Mouse (Mus musculus) spleen, postnatal 14 days (tissue): ENCODE data around the gene Ccdc12.
"Not testable (repeated sequence)": the region's sequence is repeated elsewhere in the genome, so short reads cannot be mapped to it uniquely, and the experiment has no call there.

Experiments
- DNase-seq, 2 experiments: peaks; one replicate each; pipeline ENCODE4 v3.0.0; 2021 to 2022; ENCODE audit warnings: low spot score in 2 of 2

Gene Ccdc12

GRCm38 (mm10) chr9:110673107-110673752 lies 16.9 kb downstream of the Ccdc12 start:
- no peak for DNase-seq

GRCm38 (mm10) chr9:110676492-110676911 lies 20.2 kb downstream of the Ccdc12 start:
- DNase-seq: no peak

GRCm38 (mm10) chr9:110678886-110679285 lies 22.6 kb downstream of the Ccdc12 start:
- DNase-seq: no peak

- DNase-seq: no peak
Observed at GRCm38 (mm10) chr9:110680736-110681507, 24.6 kb downstream of the Ccdc12 start.

GRCm38 (mm10) chr9:110681817-110682216 lies 25.5 kb downstream of the Ccdc12 start:
- no peak for DNase-seq

- no peak for DNase-seq
Observed at GRCm38 (mm10) chr9:110682255-110682654, 26.0 kb downstream of the Ccdc12 start.

- not testable (repeated sequence) for DNase-seq
Observed at GRCm38 (mm10) chr9:110682697-110683096, 26.4 kb downstream of the Ccdc12 start.

- no peak for DNase-seq
Observed at GRCm38 (mm10) chr9:110683574-110684099, 27.3 kb downstream of the Ccdc12 start.

GRCm38 (mm10) chr9:110684100-110684831 lies 28.0 kb downstream of the Ccdc12 start:
- no peak for DNase-seq

GRCm38 (mm10) chr9:110685187-110685586 lies 28.9 kb downstream of the Ccdc12 start:
- DNase-seq: no peak

GRCm38 (mm10) chr9:110685591-110685990 lies 29.3 kb downstream of the Ccdc12 start:
- DNase-seq: no peak

GRCm38 (mm10) chr9:110686472-110686871 lies 30.2 kb downstream of the Ccdc12 start:
- no peak for DNase-seq

GRCm38 (mm10) chr9:110687061-110687460 lies 30.8 kb downstream of the Ccdc12 start:
- no peak for DNase-seq

- no peak for DNase-seq
Observed at GRCm38 (mm10) chr9:110687846-110688245, 31.5 kb downstream of the Ccdc12 start.

GRCm38 (mm10) chr9:110689261-110689779 lies 33.0 kb downstream of the Ccdc12 start:
- DNase-seq: no peak

- DNase-seq: no peak
Observed at GRCm38 (mm10) chr9:110695165-110695755, 39.0 kb downstream of the Ccdc12 start.

GRCm38 (mm10) chr9:110696427-110696826 lies 40.1 kb downstream of the Ccdc12 start:
- DNase-seq: no peak

- no peak for DNase-seq
Observed at GRCm38 (mm10) chr9:110697465-110697864, 41.2 kb downstream of the Ccdc12 start.

- no peak for DNase-seq
Observed at GRCm38 (mm10) chr9:110699574-110699973, 43.3 kb downstream of the Ccdc12 start.

GRCm38 (mm10) chr9:110701114-110702032 lies 45.1 kb downstream of the Ccdc12 start:
- no peak for DNase-seq

GRCm38 (mm10) chr9:110702848-110703247 lies 46.5 kb downstream of the Ccdc12 start:
- DNase-seq: no peak
